Mouse (Mus musculus): ENCODE measurements at regions not wholly inside any gene's neighbourhood (a gene's known extent, or its start where the extent isn't known, plus 50 kb on each side); places are given as distances from the start of the nearest gene placed in this dataset.
A peak's percentile ranks its signal among the peaks of the same experiment; 100 is the strongest.
"Not testable (repeated sequence)": the region's sequence is repeated elsewhere in the genome, so short reads cannot be mapped to it uniquely, and the experiment has no call there.

- not testable (repeated sequence) for H3K36me3 ChIP-seq (ENCODE audit: insufficient read depth, low read length); H3K4me1 ChIP-seq (replicated peaks; ENCODE audit: low read depth, low read length); H3K27me3 ChIP-seq (ENCODE audit: insufficient read depth, low read length); H3K4me3 ChIP-seq (replicated peaks; ENCODE audit: low read length)
- H3K9me3 ChIP-seq (ENCODE audit: low read length) = peaks cover 63% of the 10 kb centered on the region
These were observed 87.2 kb downstream of the Catsperg2 start for GRCm38 (mm10) chr7:29639591-29639990.

- Histone ChIP-seq H3K4me3 (replicated peaks; ENCODE audit: low read length) (no peak overlapping the region), H3K9me3 (ENCODE audit: low read length) (peaks cover 7% of the 10 kb centered on the region), H3K4me1 (replicated peaks; ENCODE audit: low read depth, low read length) (no peaks in the 10 kb centered on the region), H3K36me3 (ENCODE audit: insufficient read depth, low read length) (no peaks in the 10 kb centered on the region), H3K27me3 (ENCODE audit: insufficient read depth, low read length) (no peaks in the 10 kb centered on the region)
- TF ChIP-seq NANOG (IDR thresholded peaks at IDR 0.05; ENCODE audit: borderline replicate concordance, low read length) (no peak), CTCF (conservative IDR thresholded peaks at IDR 0.05; ENCODE audit: low read length) (no peak), POU5F1 (IDR thresholded peaks at IDR 0.05; ENCODE audit: borderline replicate concordance, low read length) (no peak)
These were observed 83.9 kb upstream of the Sipa1l3 start for GRCm38 (mm10) chr7:29602356-29602755.

GRCm38 (mm10) chr7:29601337-29601736, 82.9 kb upstream of the Sipa1l3 start:
- Histone ChIP-seq H3K27me3 (ENCODE audit: insufficient read depth, low read length) (no peaks in the 10 kb centered on the region), H3K36me3 (ENCODE audit: insufficient read depth, low read length) (no peaks in the 10 kb centered on the region), H3K4me1 (replicated peaks; ENCODE audit: low read depth, low read length) (no peaks in the 10 kb centered on the region), H3K4me3 (replicated peaks; ENCODE audit: low read length) (no peak overlapping the region), H3K9me3 (ENCODE audit: low read length) (peaks cover 14% of the 10 kb centered on the region)
- TF ChIP-seq NANOG (IDR thresholded peaks at IDR 0.05; ENCODE audit: borderline replicate concordance, low read length) = no peak
- no peak for TF ChIP-seq POU5F1 (IDR thresholded peaks at IDR 0.05; ENCODE audit: borderline replicate concordance, low read length)
- TF ChIP-seq CTCF (conservative IDR thresholded peaks at IDR 0.05; ENCODE audit: low read length) = no peak

- peaks cover 47% of the 10 kb centered on the region for H3K9me3 ChIP-seq (ENCODE audit: low read length)
- H3K36me3 ChIP-seq (ENCODE audit: insufficient read depth, low read length); H3K4me3 ChIP-seq (replicated peaks; ENCODE audit: low read length); H3K4me1 ChIP-seq (replicated peaks; ENCODE audit: low read depth, low read length); H3K27me3 ChIP-seq (ENCODE audit: insufficient read depth, low read length): not testable (repeated sequence)
- TF ChIP-seq CTCF (conservative IDR thresholded peaks at IDR 0.05; ENCODE audit: low read length) = peak; percentile 39
These were observed 78.8 kb upstream of the Sipa1l3 start for GRCm38 (mm10) chr7:29597291-29597690.

- no peaks in the 10 kb centered on the region for H3K4me1 ChIP-seq (replicated peaks; ENCODE audit: low read depth, low read length)
- peaks cover 14% of the 10 kb centered on the region for H3K9me3 ChIP-seq (ENCODE audit: low read length)
- peaks cover 65% of the 10 kb centered on the region for H3K27me3 ChIP-seq (ENCODE audit: insufficient read depth, low read length)
- TF ChIP-seq POU5F1 (IDR thresholded peaks at IDR 0.05; ENCODE audit: borderline replicate concordance, low read length) (no peak), NANOG (IDR thresholded peaks at IDR 0.05; ENCODE audit: borderline replicate concordance, low read length) (no peak), CTCF (conservative IDR thresholded peaks at IDR 0.05; ENCODE audit: low read length) (no peak)
- no peak overlapping the region for H3K4me3 ChIP-seq (replicated peaks; ENCODE audit: low read length)
- no peaks in the 10 kb centered on the region for H3K36me3 ChIP-seq (ENCODE audit: insufficient read depth, low read length)
These were observed 59.7 kb upstream of the Sipa1l3 start for GRCm38 (mm10) chr7:29578128-29578527.

- H3K27me3 ChIP-seq (ENCODE audit: insufficient read depth, low read length) = peaks cover 55% of the 10 kb centered on the region
- no peaks in the 10 kb centered on the region for H3K4me1 ChIP-seq (replicated peaks; ENCODE audit: low read depth, low read length)
- no peaks in the 10 kb centered on the region for H3K36me3 ChIP-seq (ENCODE audit: insufficient read depth, low read length)
- peaks cover 14% of the 10 kb centered on the region for H3K9me3 ChIP-seq (ENCODE audit: low read length)
- TF ChIP-seq POU5F1 (IDR thresholded peaks at IDR 0.05; ENCODE audit: borderline replicate concordance, low read length) = no peak
- no peak for TF ChIP-seq CTCF (conservative IDR thresholded peaks at IDR 0.05; ENCODE audit: low read length)
- TF ChIP-seq NANOG (IDR thresholded peaks at IDR 0.05; ENCODE audit: borderline replicate concordance, low read length) = no peak
- H3K4me3 ChIP-seq (replicated peaks; ENCODE audit: low read length) = no peak overlapping the region
These were observed 57.2 kb upstream of the Sipa1l3 start for GRCm38 (mm10) chr7:29575606-29576005.
